Mouse (Mus musculus): ENCODE results near the gene Aqp2. TPM values are rescaled to one million over a fixed set of nuclear protein-coding genes. Genes with fewer than 3 reads are reported as not detected.
A peak's percentile ranks its signal among the peaks of the same experiment; 100 is the strongest.

The Aqp2 gene
- not detected for total RNA-seq (2021)

GRCm38 (mm10) chr15:99578802-99579485, at the start of gene Aqp2:
Aqp2 (plus strand) TSS chr15:99579055.
- intact Hi-C loops (cut with DNase I), result no loop called here
- DNase-seq, result peak in 1 of 2 experiments; percentile 10

GRCm38 (mm10) chr15:99531146-99531545, 47.7 kb upstream of the Aqp2 start:
- no peak for DNase-seq
- intact Hi-C loops (cut with DNase I), result no loop called here

- intact Hi-C loops (cut with DNase I), result no loop called here
- DNase-seq, result no peak
These were observed 46.8 kb upstream of the Aqp2 start for GRCm38 (mm10) chr15:99532023-99532422.

- intact Hi-C loops (cut with DNase I), result no loop called here
- DNase-seq, result no peak
These were observed 41.7 kb upstream of the Aqp2 start for GRCm38 (mm10) chr15:99536889-99537862.

GRCm38 (mm10) chr15:99539891-99540290, 39.0 kb upstream of the Aqp2 start:
- DNase-seq, result no peak
- intact Hi-C loops (cut with DNase I), result no loop called here

- intact Hi-C loops (cut with DNase I), result no loop called here
These were observed 34.8 kb upstream of the Aqp2 start for GRCm38 (mm10) chr15:99544047-99544446.

GRCm38 (mm10) chr15:99546596-99546995, 32.3 kb upstream of the Aqp2 start:
- no peak for DNase-seq
- intact Hi-C loops (cut with DNase I), result no loop called here

More at GRCm38 (mm10) chr15:99544047-99544446, 34.8 kb upstream of the Aqp2 start:
- DNase-seq, result no peak

GRCm38 (mm10) chr15:99547732-99548131, 31.1 kb upstream of the Aqp2 start:
- intact Hi-C loops (cut with DNase I), result no loop called here
- DNase-seq, result no peak

- intact Hi-C loops (cut with DNase I), result no loop called here
These were observed 29.0 kb upstream of the Aqp2 start for GRCm38 (mm10) chr15:99549901-99550300.

GRCm38 (mm10) chr15:99553767-99554166, 25.1 kb upstream of the Aqp2 start:
- DNase-seq, result no peak
- intact Hi-C loops (cut with DNase I), result no loop called here

More at GRCm38 (mm10) chr15:99549901-99550300, 29.0 kb upstream of the Aqp2 start:
- no peak for DNase-seq

GRCm38 (mm10) chr15:99558947-99559346, 19.9 kb upstream of the Aqp2 start:
- intact Hi-C loops (cut with DNase I), result no loop called here

GRCm38 (mm10) chr15:99560246-99560645, 18.6 kb upstream of the Aqp2 start:
- no peak for DNase-seq

More at GRCm38 (mm10) chr15:99558947-99559346, 19.9 kb upstream of the Aqp2 start:
- DNase-seq, result no peak

GRCm38 (mm10) chr15:99567371-99567770, 11.5 kb upstream of the Aqp2 start:
- no peak for DNase-seq
- intact Hi-C loops (cut with DNase I), result no loop called here

More at GRCm38 (mm10) chr15:99560246-99560645, 18.6 kb upstream of the Aqp2 start:
- intact Hi-C loops (cut with DNase I), result no loop called here

GRCm38 (mm10) chr15:99568682-99569081, 10.2 kb upstream of the Aqp2 start:
- no peak for DNase-seq
- intact Hi-C loops (cut with DNase I), result no loop called here

GRCm38 (mm10) chr15:99569123-99569522, 9.7 kb upstream of the Aqp2 start:
- intact Hi-C loops (cut with DNase I), result no loop called here
- no peak for DNase-seq

GRCm38 (mm10) chr15:99583463-99584344, 4.8 kb downstream of the Aqp2 start:
- intact Hi-C loops (cut with DNase I), result no loop called here

GRCm38 (mm10) chr15:99584407-99585202, 5.8 kb downstream of the Aqp2 start:
- intact Hi-C loops (cut with DNase I), result no loop called here

More at GRCm38 (mm10) chr15:99583463-99584344, 4.8 kb downstream of the Aqp2 start:
- DNase-seq, result peak; percentile 35 to 38

GRCm38 (mm10) chr15:99585741-99586140, 6.9 kb downstream of the Aqp2 start:
- intact Hi-C loops (cut with DNase I), result no loop called here
- no peak for DNase-seq

More at GRCm38 (mm10) chr15:99584407-99585202, 5.8 kb downstream of the Aqp2 start:
- DNase-seq, result no peak

GRCm38 (mm10) chr15:99586525-99586924, 7.7 kb downstream of the Aqp2 start:
- intact Hi-C loops (cut with DNase I), result no loop called here
- DNase-seq, result no peak

Data from heart, postnatal 36 days (tissue).